Mouse (Mus musculus): ENCODE data around the gene Isg20l2.

DNA sequence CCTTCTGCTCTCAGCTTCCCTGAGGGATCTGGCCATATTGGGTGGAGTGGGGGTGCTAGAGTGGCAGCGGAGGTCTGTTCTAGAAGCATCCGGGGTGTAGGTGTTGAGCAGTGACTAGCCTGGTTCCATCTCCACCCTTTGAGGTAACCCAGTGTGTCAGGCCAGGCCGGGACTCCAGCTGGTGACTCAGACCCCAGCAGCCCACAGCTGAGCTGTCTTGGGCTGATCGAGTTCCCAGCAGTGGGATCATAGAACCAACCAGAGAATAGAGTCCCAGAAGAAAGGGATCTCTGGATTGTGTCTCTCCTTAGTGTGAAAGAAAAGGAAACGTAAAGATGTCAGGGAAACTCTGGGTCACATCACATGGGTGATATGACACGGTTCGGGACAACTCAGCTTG lies 29.3 kb downstream of the Isg20l2 start:
- no peak for TF ChIP-seq CTCF (conservative IDR thresholded peaks at IDR 0.05; ENCODE audit: insufficient read depth, insufficient read length, low read depth, low read length)
- no peak for TF ChIP-seq POLR2A (IDR thresholded peaks at IDR 0.05; ENCODE audit: low read depth, low read length)
